Mouse (Mus musculus): Measurements from ENCODE around the gene Pitpnm1. TPM values are rescaled to one million over a fixed set of nuclear protein-coding genes. Genes with fewer than 3 reads are reported as not detected.

Pitpnm1 gene
- polyA plus RNA-seq (2014; fragmentation: Illumina TruSeq; extraction: RNeasy Lipid Tissue Mini Kit (QIAGEN cat#74804); ENCODE audit: low read depth, low replicate concordance): 0.63 TPM

GRCm38 (mm10) chr19:4099837-4100717 is at the start of gene Pitpnm1:
Pitpnm1 (plus strand) TSS chr19:4099998.

GRCm38 (mm10) chr19:4059069-4059740 is 40.6 kb upstream of the Pitpnm1 start, which contains the start of gene Gstp3:
Gstp3 (minus strand) TSS chr19:4059569.

GRCm38 (mm10) chr19:4081394-4081793 is 18.4 kb upstream of the Pitpnm1 start, which contains the start of gene Cabp2:
Cabp2 (plus strand) TSS chr19:4081578.

GRCm38 (mm10) chr19:4096642-4097440 is 3.0 kb upstream of the Pitpnm1 start, which contains the start of gene Cdk2ap2:
Cdk2ap2 (plus strand) TSS chr19:4097182.

GRCm38 (mm10) chr19:4125741-4126696 is 26.2 kb downstream of the Pitpnm1 start, which contains the start of gene Aip:
Aip (minus strand) TSS chr19:4125858.

GRCm38 (mm10) chr19:4139446-4139845 is 39.6 kb downstream of the Pitpnm1 start, which contains the start of gene Gpr152:
Gpr152 (plus strand) TSS chr19:4139787.

GRCm38 (mm10) chr19:4143759-4144268 is 44.0 kb downstream of the Pitpnm1 start, which contains the start of gene Cabp4:
Cabp4 (minus strand) TSS chr19:4144033.

GRCm38 (mm10) chr19:4148491-4148806 is 48.7 kb downstream of the Pitpnm1 start, which contains the start of gene Coro1b:
Coro1b (plus strand) TSS chr19:4148619.

GRCm38 (mm10) chr19:4153232-4153654 is 53.4 kb downstream of the Pitpnm1 start, which contains the start of gene Ptprcap:
Ptprcap (plus strand) TSS chr19:4153604.

GRCm38 (mm10) chr19:4162646-4163542 is 63.1 kb downstream of the Pitpnm1 start, which contains the start of gene Rps6kb2:
Rps6kb2 (minus strand) TSS chr19:4163354.

Other genes with a start within 250 kb of the Pitpnm1 start
- 66.4 TPM for gene Chka, start 248.2 kb upstream of the Pitpnm1 start, polyA plus RNA-seq (2014; fragmentation: Illumina TruSeq; extraction: RNeasy Lipid Tissue Mini Kit (QIAGEN cat#74804); ENCODE audit: low read depth, low replicate concordance)
- gene Tcirg1, start 192.9 kb upstream of the Pitpnm1 start, polyA plus RNA-seq (2014; fragmentation: Illumina TruSeq; extraction: RNeasy Lipid Tissue Mini Kit (QIAGEN cat#74804); ENCODE audit: low read depth, low replicate concordance): 3.8 TPM
- gene Ndufs8, start 187.2 kb upstream of the Pitpnm1 start, polyA plus RNA-seq (2014; fragmentation: Illumina TruSeq; extraction: RNeasy Lipid Tissue Mini Kit (QIAGEN cat#74804); ENCODE audit: low read depth, low replicate concordance): 5.1 TPM
- 0.50 TPM for gene Aldh3b1, start 170.2 kb upstream of the Pitpnm1 start, polyA plus RNA-seq (2014; fragmentation: Illumina TruSeq; extraction: RNeasy Lipid Tissue Mini Kit (QIAGEN cat#74804); ENCODE audit: low read depth, low replicate concordance)
- 1.8 TPM for gene Unc93b1, start 164.8 kb upstream of the Pitpnm1 start, polyA plus RNA-seq (2014; fragmentation: Illumina TruSeq; extraction: RNeasy Lipid Tissue Mini Kit (QIAGEN cat#74804); ENCODE audit: low read depth, low replicate concordance)
- gene Aldh3b3, start 141.4 kb upstream of the Pitpnm1 start, polyA plus RNA-seq (2014; fragmentation: Illumina TruSeq; extraction: RNeasy Lipid Tissue Mini Kit (QIAGEN cat#74804); ENCODE audit: low read depth, low replicate concordance): not detected
- gene Aldh3b2, start 127.7 kb upstream of the Pitpnm1 start, polyA plus RNA-seq (2014; fragmentation: Illumina TruSeq; extraction: RNeasy Lipid Tissue Mini Kit (QIAGEN cat#74804); ENCODE audit: low read depth, low replicate concordance): 0.44 TPM
- gene Acy3, start 113.4 kb upstream of the Pitpnm1 start, polyA plus RNA-seq (2014; fragmentation: Illumina TruSeq; extraction: RNeasy Lipid Tissue Mini Kit (QIAGEN cat#74804); ENCODE audit: low read depth, low replicate concordance): 1.1 TPM
- gene Tbx10, start 107.2 kb upstream of the Pitpnm1 start, polyA plus RNA-seq (2014; fragmentation: Illumina TruSeq; extraction: RNeasy Lipid Tissue Mini Kit (QIAGEN cat#74804); ENCODE audit: low read depth, low replicate concordance): not detected
- not detected for gene Nudt8, start 99.4 kb upstream of the Pitpnm1 start, polyA plus RNA-seq (2014; fragmentation: Illumina TruSeq; extraction: RNeasy Lipid Tissue Mini Kit (QIAGEN cat#74804); ENCODE audit: low read depth, low replicate concordance)
- gene Gm49405, start 99.4 kb upstream of the Pitpnm1 start, polyA plus RNA-seq (2014; fragmentation: Illumina TruSeq; extraction: RNeasy Lipid Tissue Mini Kit (QIAGEN cat#74804); ENCODE audit: low read depth, low replicate concordance): 0.47 TPM
- not detected for gene Doc2g, start 96.7 kb upstream of the Pitpnm1 start, polyA plus RNA-seq (2014; fragmentation: Illumina TruSeq; extraction: RNeasy Lipid Tissue Mini Kit (QIAGEN cat#74804); ENCODE audit: low read depth, low replicate concordance)
- gene Ndufv1, start 87.2 kb upstream of the Pitpnm1 start, polyA plus RNA-seq (2014; fragmentation: Illumina TruSeq; extraction: RNeasy Lipid Tissue Mini Kit (QIAGEN cat#74804); ENCODE audit: low read depth, low replicate concordance): 8.4 TPM
- gene Gstp1, start 62.0 kb upstream of the Pitpnm1 start, polyA plus RNA-seq (2014; fragmentation: Illumina TruSeq; extraction: RNeasy Lipid Tissue Mini Kit (QIAGEN cat#74804); ENCODE audit: low read depth, low replicate concordance): 27.6 TPM
- gene Gstp2, start 54.0 kb upstream of the Pitpnm1 start, polyA plus RNA-seq (2014; fragmentation: Illumina TruSeq; extraction: RNeasy Lipid Tissue Mini Kit (QIAGEN cat#74804); ENCODE audit: low read depth, low replicate concordance): 2.6 TPM
- not detected for gene Gstp3, start 40.4 kb upstream of the Pitpnm1 start, polyA plus RNA-seq (2014; fragmentation: Illumina TruSeq; extraction: RNeasy Lipid Tissue Mini Kit (QIAGEN cat#74804); ENCODE audit: low read depth, low replicate concordance)
- gene Cabp2, start 18.4 kb upstream of the Pitpnm1 start, polyA plus RNA-seq (2014; fragmentation: Illumina TruSeq; extraction: RNeasy Lipid Tissue Mini Kit (QIAGEN cat#74804); ENCODE audit: low read depth, low replicate concordance): not detected
- 4.7 TPM for gene Cdk2ap2, start 2.8 kb upstream of the Pitpnm1 start, polyA plus RNA-seq (2014; fragmentation: Illumina TruSeq; extraction: RNeasy Lipid Tissue Mini Kit (QIAGEN cat#74804); ENCODE audit: low read depth, low replicate concordance)
- 0.47 TPM for gene Aip, start 25.9 kb downstream of the Pitpnm1 start, polyA plus RNA-seq (2014; fragmentation: Illumina TruSeq; extraction: RNeasy Lipid Tissue Mini Kit (QIAGEN cat#74804); ENCODE audit: low read depth, low replicate concordance)
- gene Gpr152, start 39.8 kb downstream of the Pitpnm1 start, polyA plus RNA-seq (2014; fragmentation: Illumina TruSeq; extraction: RNeasy Lipid Tissue Mini Kit (QIAGEN cat#74804); ENCODE audit: low read depth, low replicate concordance): not detected
- gene Cabp4, start 44.0 kb downstream of the Pitpnm1 start, polyA plus RNA-seq (2014; fragmentation: Illumina TruSeq; extraction: RNeasy Lipid Tissue Mini Kit (QIAGEN cat#74804); ENCODE audit: low read depth, low replicate concordance): 0.66 TPM
- 53.4 TPM for gene Coro1b, start 48.6 kb downstream of the Pitpnm1 start, polyA plus RNA-seq (2014; fragmentation: Illumina TruSeq; extraction: RNeasy Lipid Tissue Mini Kit (QIAGEN cat#74804); ENCODE audit: low read depth, low replicate concordance)
- 10.0 TPM for gene Ptprcap, start 53.6 kb downstream of the Pitpnm1 start, polyA plus RNA-seq (2014; fragmentation: Illumina TruSeq; extraction: RNeasy Lipid Tissue Mini Kit (QIAGEN cat#74804); ENCODE audit: low read depth, low replicate concordance)
- gene Rps6kb2, start 63.4 kb downstream of the Pitpnm1 start, polyA plus RNA-seq (2014; fragmentation: Illumina TruSeq; extraction: RNeasy Lipid Tissue Mini Kit (QIAGEN cat#74804); ENCODE audit: low read depth, low replicate concordance): 3.2 TPM
- 1.9 TPM for gene Carns1, start 75.5 kb downstream of the Pitpnm1 start, polyA plus RNA-seq (2014; fragmentation: Illumina TruSeq; extraction: RNeasy Lipid Tissue Mini Kit (QIAGEN cat#74804); ENCODE audit: low read depth, low replicate concordance)
- gene Tbc1d10c, start 91.3 kb downstream of the Pitpnm1 start, polyA plus RNA-seq (2014; fragmentation: Illumina TruSeq; extraction: RNeasy Lipid Tissue Mini Kit (QIAGEN cat#74804); ENCODE audit: low read depth, low replicate concordance): 1.2 TPM
- 90.7 TPM for gene Ppp1ca, start 92.1 kb downstream of the Pitpnm1 start, polyA plus RNA-seq (2014; fragmentation: Illumina TruSeq; extraction: RNeasy Lipid Tissue Mini Kit (QIAGEN cat#74804); ENCODE audit: low read depth, low replicate concordance)
- gene Rad9a, start 101.7 kb downstream of the Pitpnm1 start, polyA plus RNA-seq (2014; fragmentation: Illumina TruSeq; extraction: RNeasy Lipid Tissue Mini Kit (QIAGEN cat#74804); ENCODE audit: low read depth, low replicate concordance): 2.5 TPM
- gene Clcf1, start 114.2 kb downstream of the Pitpnm1 start, polyA plus RNA-seq (2014; fragmentation: Illumina TruSeq; extraction: RNeasy Lipid Tissue Mini Kit (QIAGEN cat#74804); ENCODE audit: low read depth, low replicate concordance): 0.44 TPM
- not detected for gene AC109138.7, start 114.4 kb downstream of the Pitpnm1 start, polyA plus RNA-seq (2014; fragmentation: Illumina TruSeq; extraction: RNeasy Lipid Tissue Mini Kit (QIAGEN cat#74804); ENCODE audit: low read depth, low replicate concordance)
- gene Pold4, start 131.9 kb downstream of the Pitpnm1 start, polyA plus RNA-seq (2014; fragmentation: Illumina TruSeq; extraction: RNeasy Lipid Tissue Mini Kit (QIAGEN cat#74804); ENCODE audit: low read depth, low replicate concordance): not detected
- gene Ssh3, start 169.2 kb downstream of the Pitpnm1 start, polyA plus RNA-seq (2014; fragmentation: Illumina TruSeq; extraction: RNeasy Lipid Tissue Mini Kit (QIAGEN cat#74804); ENCODE audit: low read depth, low replicate concordance): 9.6 TPM
- not detected for gene Ankrd13d, start 183.1 kb downstream of the Pitpnm1 start, polyA plus RNA-seq (2014; fragmentation: Illumina TruSeq; extraction: RNeasy Lipid Tissue Mini Kit (QIAGEN cat#74804); ENCODE audit: low read depth, low replicate concordance)
- gene Grk2, start 206.2 kb downstream of the Pitpnm1 start, polyA plus RNA-seq (2014; fragmentation: Illumina TruSeq; extraction: RNeasy Lipid Tissue Mini Kit (QIAGEN cat#74804); ENCODE audit: low read depth, low replicate concordance): 17.6 TPM